ENCODE assay signal across 18 mouse cellular contexts in genomic region chr5:137078616-137079015, GRCm38 (mm10). TPM values are rescaled to one million over a fixed set of nuclear protein-coding genes. Genes with fewer than 3 reads are reported as not detected.
A peak's percentile ranks its signal among the peaks of the same experiment; 100 is the strongest.
DNase-seq lines count a peak whose midpoint lies in the region; ATAC-seq and TF ChIP-seq lines count a peak whose summit lies in the region.
"Had no signal": no experiment of that assay in that cellular context is flagged by ENCODE, and none has a peak within 500 bp of the region (broad histone marks: within the 10 kb centered on the region; RNA-seq: fewer than 3 reads in every experiment).

No protein-coding gene starts in this region.

- no peak overlapping the region for H3K4me2 ChIP-seq in lung, postnatal 0 days (replicated peaks; ENCODE audit: low read depth, low read length)
- H3K4me2 ChIP-seq in heart, embryonic 13.5 days: no peak overlapping the region
- no peak overlapping the region for H3K4me2 ChIP-seq in hindbrain, embryonic 13.5 days
- H3K4me2 ChIP-seq: embryonic facial prominence, embryonic 15.5 days; liver, embryonic 15.5 days; midbrain, embryonic 13.5 days had no signal

- no peaks in the 10 kb centered on the region for H3K27me3 ChIP-seq in kidney, adult 2 months (replicated peaks; ENCODE audit: control insufficient read depth, insufficient read depth, low read length)
- no peaks in the 10 kb centered on the region for H3K27me3 ChIP-seq in lung, postnatal 0 days (replicated peaks; ENCODE audit: insufficient read depth, low read length)
- no peaks in the 10 kb centered on the region for H3K27me3 ChIP-seq in heart, embryonic 13.5 days (replicated peaks)
- H3K27me3 ChIP-seq in hindbrain, embryonic 13.5 days: no peaks in the 10 kb centered on the region
- H3K27me3 ChIP-seq: embryonic facial prominence, embryonic 15.5 days; liver, embryonic 15.5 days; midbrain, embryonic 13.5 days; Patski had no signal

- 0 out of 2 replicates have a peak overlapping the region, but pooled peaks have one; percentile 19 for H3K27ac ChIP-seq in kidney, adult 2 months (ENCODE audit: insufficient read depth, low read depth, low read length)
- peak overlapping the region; percentile 74 for H3K27ac ChIP-seq in lung, postnatal 0 days (ENCODE audit: low read length)
- H3K27ac ChIP-seq in heart, embryonic 13.5 days (replicated peaks): peak overlapping the region; percentile 94
- no peak overlapping the region for H3K27ac ChIP-seq in hindbrain, embryonic 13.5 days
- H3K27ac ChIP-seq: embryonic facial prominence, embryonic 15.5 days; hindbrain, postnatal 0 days; liver, embryonic 15.5 days; midbrain, embryonic 13.5 days had no signal

- no peaks in the 10 kb centered on the region for H3K36me3 ChIP-seq in kidney, adult 2 months (ENCODE audit: control insufficient read depth, insufficient read depth, low read length)
- no peaks in the 10 kb centered on the region for H3K36me3 ChIP-seq in lung, postnatal 0 days (ENCODE audit: insufficient read depth, low read length)
- no peaks in the 10 kb centered on the region for H3K36me3 ChIP-seq in heart, embryonic 13.5 days
- no peaks in the 10 kb centered on the region for H3K36me3 ChIP-seq in hindbrain, embryonic 13.5 days
- H3K36me3 ChIP-seq: embryonic facial prominence, embryonic 15.5 days; liver, embryonic 15.5 days; midbrain, embryonic 13.5 days had no signal

- no peak for ATAC-seq in lung, postnatal 0 days
- ATAC-seq in heart, embryonic 13.5 days (ENCODE audit: extremely low read depth, insufficient number of reproducible peaks, low FRiP score, low TSS enrichment): no peak
- no peak for ATAC-seq in hindbrain, embryonic 13.5 days (ENCODE audit: low FRiP score)
- ATAC-seq: CD4-positive, CD25-positive, alpha-beta regulatory T cell, adult 4 months; forebrain, embryonic 14.5 days; hindbrain, postnatal 0 days; midbrain, embryonic 13.5 days; Patski had no signal

- TF ChIP-seq EP300 in lung, postnatal 0 days (IDR thresholded peaks at IDR 0.05): no peak

- H3K4me3 ChIP-seq in kidney, adult 2 months (ENCODE audit: insufficient read depth, low read depth, low read length): no peak overlapping the region
- H3K4me3 ChIP-seq in lung, postnatal 0 days (ENCODE audit: low read depth, low read length): no peak overlapping the region
- no peak overlapping the region for H3K4me3 ChIP-seq in heart, embryonic 13.5 days
- H3K4me3 ChIP-seq in hindbrain, embryonic 13.5 days: no peak overlapping the region
- H3K4me3 ChIP-seq: embryonic facial prominence, embryonic 15.5 days; liver, embryonic 15.5 days; midbrain, embryonic 13.5 days had no signal

- peak; percentile 25 for DNase-seq in kidney, adult 2 months
- no peak for DNase-seq in kidney, postnatal 25 days
- peak; percentile 50 for DNase-seq in lung, postnatal 0 days (ENCODE audit: low spot score)
- DNase-seq in lung, postnatal 25 days (ENCODE audit: low spot score): no peak
- peak; percentile 27 for DNase-seq in yolk sac, embryonic 10.5 days (ENCODE audit: low spot score)
- DNase-seq in cerebellum, adult 8-10 months: no peak
- DNase-seq: cerebellum, adult 9-11 months; gastrocnemius, postnatal 36 days had no signal

- no peak for TF ChIP-seq CTCF in kidney, adult 2 months (conservative IDR thresholded peaks at IDR 0.05; ENCODE audit: insufficient read depth, insufficient read length, low read depth, low read length)
- TF ChIP-seq CTCF in lung, postnatal 0 days (IDR thresholded peaks at IDR 0.05): no peak

- no peak overlapping the region for H3K9ac ChIP-seq in lung, postnatal 0 days (replicated peaks; ENCODE audit: low read depth)
- H3K9ac ChIP-seq in heart, embryonic 13.5 days: no peak overlapping the region
- H3K9ac ChIP-seq in hindbrain, embryonic 13.5 days: no peak overlapping the region
- H3K9ac ChIP-seq: embryonic facial prominence, embryonic 15.5 days; liver, embryonic 15.5 days; midbrain, embryonic 13.5 days had no signal

- H3K9me3 ChIP-seq in lung, postnatal 0 days (ENCODE audit: low read length): no peaks in the 10 kb centered on the region
- no peaks in the 10 kb centered on the region for H3K9me3 ChIP-seq in heart, embryonic 13.5 days
- H3K9me3 ChIP-seq in hindbrain, embryonic 13.5 days: no peaks in the 10 kb centered on the region
- H3K9me3 ChIP-seq: embryonic facial prominence, embryonic 15.5 days; liver, embryonic 15.5 days; midbrain, embryonic 13.5 days had no signal

- 40% methylated on average over 6 of the region's 6 CpGs for WGBS in kidney, adult 2 months
- 4% methylated on average over 6 of the region's 6 CpGs for WGBS in lung, postnatal 0 days
- WGBS in heart, embryonic 13.5 days: 11% methylated on average over 6 of the region's 6 CpGs
- 73% methylated on average over 6 of the region's 6 CpGs for WGBS in hindbrain, embryonic 13.5 days

- TF ChIP-seq POLR2A in kidney, adult 2 months (IDR thresholded peaks at IDR 0.05; ENCODE audit: low read depth, low read length): no peak

- peaks cover 9% of the 10 kb centered on the region; the same call in 1 of the 2 replicates for H3K4me1 ChIP-seq in kidney, adult 2 months (ENCODE audit: control insufficient read depth, insufficient read depth, low read length)
- H3K4me1 ChIP-seq in lung, postnatal 0 days (ENCODE audit: insufficient read depth, low read depth, low read length): peaks cover 39% of the 10 kb centered on the region
- peaks cover 61% of the 10 kb centered on the region for H3K4me1 ChIP-seq in heart, embryonic 13.5 days
- H3K4me1 ChIP-seq in hindbrain, embryonic 13.5 days (replicated peaks): peaks cover 9% of the 10 kb centered on the region

RNA-seq across cellular contexts. Expression of gene Serpine1, which starts 6.5 kb away (rescaled TPM):
- polyA plus RNA-seq in kidney, adult 2 months (2012; rRNA removed): 1.1 and 2.1 TPM in 2 replicates
- polyA plus RNA-seq in lung, postnatal 0 days (2015; fragmentation: Nextera tagmentation; extraction: Ambion mirVana): 0.88 and 1.1 TPM in 2 replicates
- polyA plus RNA-seq in heart, embryonic 13.5 days (2015; fragmentation: Nextera tagmentation; extraction: Ambion mirVana): 0.74 and 0.92 TPM in 2 replicates
- polyA plus RNA-seq in hindbrain, embryonic 13.5 days (2015; fragmentation: Nextera tagmentation; extraction: Ambion mirVana): 0.06 and 0.16 TPM in 2 replicates
- polyA plus RNA-seq: neural tube, embryonic 11.5 days had no signal

RNA-seq across cellular contexts. Expression of gene Ap1s1, which starts 32.7 kb away (rescaled TPM):
- 57.7 and 67.0 TPM in 2 replicates for polyA plus RNA-seq in kidney, adult 2 months (2012; rRNA removed)
- polyA plus RNA-seq in lung, postnatal 0 days (2015; fragmentation: Nextera tagmentation; extraction: Ambion mirVana): 112 and 125 TPM in 2 replicates
- polyA plus RNA-seq in heart, embryonic 13.5 days (2015; fragmentation: Nextera tagmentation; extraction: Ambion mirVana): 140 and 147 TPM in 2 replicates
- 220 and 236 TPM in 2 replicates for polyA plus RNA-seq in hindbrain, embryonic 13.5 days (2015; fragmentation: Nextera tagmentation; extraction: Ambion mirVana)

RNA-seq across cellular contexts. Expression of gene Trim56, which starts 37.4 kb away (rescaled TPM):
- 10.2 and 14.4 TPM in 2 replicates for polyA plus RNA-seq in kidney, adult 2 months (2012; rRNA removed)
- polyA plus RNA-seq in lung, postnatal 0 days (2015; fragmentation: Nextera tagmentation; extraction: Ambion mirVana): 13.4 and 16.4 TPM in 2 replicates
- polyA plus RNA-seq in heart, embryonic 13.5 days (2015; fragmentation: Nextera tagmentation; extraction: Ambion mirVana): 4.9 and 6.9 TPM in 2 replicates
- polyA plus RNA-seq in hindbrain, embryonic 13.5 days (2015; fragmentation: Nextera tagmentation; extraction: Ambion mirVana): 2.4 and 2.8 TPM in 2 replicates

RNA-seq across cellular contexts. Expression of gene Vgf, which starts 52.4 kb away (rescaled TPM):
- 0.03 and 0.08 TPM in 2 replicates for polyA plus RNA-seq in kidney, adult 2 months (2012; rRNA removed)
- 0.12 and 0.19 TPM in 2 replicates for polyA plus RNA-seq in lung, postnatal 0 days (2015; fragmentation: Nextera tagmentation; extraction: Ambion mirVana)
- 0.11 and 0.16 TPM in 2 replicates for polyA plus RNA-seq in heart, embryonic 13.5 days (2015; fragmentation: Nextera tagmentation; extraction: Ambion mirVana)
- 1.6 and 1.9 TPM in 2 replicates for polyA plus RNA-seq in hindbrain, embryonic 13.5 days (2015; fragmentation: Nextera tagmentation; extraction: Ambion mirVana)
- polyA plus RNA-seq: CD4-positive, CD25-positive, alpha-beta regulatory T cell, adult 4 months; liver, embryonic 15.5 days had no signal

Comparison
In these comparisons a context has a peak if more than half of its experiments do, and no peak if none do; other contexts are left out.
1. DNase-seq: peak in kidney, adult 2 months (single experiment), lung, postnatal 0 days (single experiment) and yolk sac, embryonic 10.5 days (single experiment); none in kidney, postnatal 25 days (0 of 2), lung, postnatal 25 days (single experiment) and cerebellum, adult 8-10 months (single experiment).